Comparison of ENCODE assay signal across 10 mouse cellular contexts in the genomic region with DNA sequence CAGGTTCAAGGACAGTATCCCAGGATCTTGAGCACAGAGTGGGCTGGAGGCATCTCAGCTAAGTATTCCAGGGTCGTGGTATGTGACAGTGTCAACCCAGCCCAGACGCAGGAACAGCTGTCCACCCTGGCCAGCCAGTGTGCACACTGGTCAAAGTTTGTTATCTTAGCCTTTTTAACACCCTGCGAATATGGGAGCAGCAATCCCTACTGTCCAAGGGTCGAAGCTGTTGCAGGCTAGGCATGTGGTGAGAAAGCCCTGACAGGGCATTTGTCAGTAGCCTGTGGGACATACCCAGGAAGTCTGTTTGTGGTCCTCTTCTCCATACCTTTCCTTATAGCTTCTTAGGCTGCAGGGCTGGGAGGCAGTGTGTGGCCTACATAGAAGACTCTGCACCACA. TPM values are rescaled to one million over a fixed set of nuclear protein-coding genes. Genes with fewer than 3 reads are reported as not detected.
DNase-seq lines count a peak whose midpoint lies in the region; ATAC-seq and TF ChIP-seq lines count a peak whose summit lies in the region.
"Had no signal": no experiment of that assay in that cellular context is flagged by ENCODE, and none has a peak within 500 bp of the region (broad histone marks: within the 10 kb centered on the region; RNA-seq: fewer than 3 reads in every experiment).

No protein-coding gene starts in this region.

- no peak overlapping the region for H3K4me3 ChIP-seq in forebrain, embryonic 12.5 days (replicated peaks)
- no peak overlapping the region for H3K4me3 ChIP-seq in forebrain, postnatal 0 days (ENCODE audit: low read depth, low read length)
- H3K4me3 ChIP-seq in midbrain, embryonic 13.5 days (replicated peaks): no peak overlapping the region
- H3K4me3 ChIP-seq in midbrain, embryonic 11.5 days (ENCODE audit: low read depth, low read length): no peak overlapping the region
- H3K4me3 ChIP-seq in kidney, postnatal 0 days (replicated peaks; ENCODE audit: low read depth, low read length): no peak overlapping the region
- H3K4me3 ChIP-seq in stomach, embryonic 15.5 days (replicated peaks): no peak overlapping the region
- no peak overlapping the region for H3K4me3 ChIP-seq in thymus, adult 2 months (ENCODE audit: control insufficient read depth, insufficient read depth, low read length)

- TF ChIP-seq POLR2A in thymus, adult 2 months (IDR thresholded peaks at IDR 0.05; ENCODE audit: control insufficient read depth, extremely low read depth, insufficient read depth, low read length, poor library complexity): no peak

- no peak for ATAC-seq in forebrain, embryonic 12.5 days (ENCODE audit: low FRiP score)
- ATAC-seq in forebrain, postnatal 0 days: no peak
- no peak for ATAC-seq in midbrain, embryonic 13.5 days
- no peak for ATAC-seq in midbrain, embryonic 11.5 days (ENCODE audit: low FRiP score)
- ATAC-seq in kidney, postnatal 0 days (replicated peaks; ENCODE audit: low FRiP score, low read depth): peak; percentile 74
- peak; percentile 15; the same call in 1 of the 2 replicates for ATAC-seq in stomach, embryonic 15.5 days (ENCODE audit: insufficient read depth, low FRiP score, low read depth)

- H3K4me1 ChIP-seq in forebrain, embryonic 12.5 days: peaks cover 16% of the 10 kb centered on the region
- H3K4me1 ChIP-seq in forebrain, postnatal 0 days (ENCODE audit: insufficient read depth): no peaks in the 10 kb centered on the region; the same call in 1 of the 2 replicates
- H3K4me1 ChIP-seq in midbrain, embryonic 13.5 days (replicated peaks): peaks cover 16% of the 10 kb centered on the region
- H3K4me1 ChIP-seq in midbrain, embryonic 11.5 days (ENCODE audit: control insufficient read depth, insufficient read depth, low read length): no peaks in the 10 kb centered on the region
- peaks cover 28% of the 10 kb centered on the region for H3K4me1 ChIP-seq in kidney, postnatal 0 days (replicated peaks; ENCODE audit: insufficient read depth, low read length)
- peaks cover 31% of the 10 kb centered on the region for H3K4me1 ChIP-seq in stomach, embryonic 15.5 days
- H3K4me1 ChIP-seq in thymus, adult 2 months (replicated peaks; ENCODE audit: control insufficient read depth, insufficient read depth, low read length): no peaks in the 10 kb centered on the region

- H3K27me3 ChIP-seq in forebrain, embryonic 12.5 days: no peaks in the 10 kb centered on the region
- H3K27me3 ChIP-seq in forebrain, postnatal 0 days (ENCODE audit: insufficient read depth, low read length): no peaks in the 10 kb centered on the region
- H3K27me3 ChIP-seq in midbrain, embryonic 13.5 days: no peaks in the 10 kb centered on the region
- H3K27me3 ChIP-seq in midbrain, embryonic 11.5 days (ENCODE audit: control insufficient read depth, insufficient read depth, low read length): no peaks in the 10 kb centered on the region
- H3K27me3 ChIP-seq in kidney, postnatal 0 days (ENCODE audit: insufficient read depth, low read length): no peaks in the 10 kb centered on the region
- no peaks in the 10 kb centered on the region for H3K27me3 ChIP-seq in stomach, embryonic 15.5 days (replicated peaks)
- H3K27me3 ChIP-seq in thymus, adult 2 months (ENCODE audit: control insufficient read depth, insufficient read depth, low read length): no peaks in the 10 kb centered on the region

- peaks cover 24% of the 10 kb centered on the region for H3K36me3 ChIP-seq in forebrain, embryonic 12.5 days (replicated peaks)
- H3K36me3 ChIP-seq in forebrain, postnatal 0 days (ENCODE audit: insufficient read depth): peaks cover 6% of the 10 kb centered on the region; the same call in 1 of the 2 replicates
- peaks cover 16% of the 10 kb centered on the region for H3K36me3 ChIP-seq in midbrain, embryonic 13.5 days
- H3K36me3 ChIP-seq in midbrain, embryonic 11.5 days (ENCODE audit: control insufficient read depth, insufficient read depth, low read length): no peaks in the 10 kb centered on the region
- H3K36me3 ChIP-seq in kidney, postnatal 0 days (ENCODE audit: insufficient read depth, low read length): no peaks in the 10 kb centered on the region
- peaks cover 2% of the 10 kb centered on the region; the same call in 1 of the 2 replicates for H3K36me3 ChIP-seq in stomach, embryonic 15.5 days
- no peaks in the 10 kb centered on the region for H3K36me3 ChIP-seq in thymus, adult 2 months (ENCODE audit: control insufficient read depth, insufficient read depth, low read length)

- H3K27ac ChIP-seq in forebrain, embryonic 12.5 days: peak overlapping the region; percentile 26; the same call in 1 of the 2 replicates
- H3K27ac ChIP-seq in forebrain, postnatal 0 days (ENCODE audit: low read depth, low read length): no peak overlapping the region
- H3K27ac ChIP-seq in midbrain, embryonic 13.5 days: peak overlapping the region; percentile 68; the same call in 1 of the 2 replicates
- H3K27ac ChIP-seq in midbrain, embryonic 11.5 days (ENCODE audit: low read depth, low read length): no peak overlapping the region
- peak overlapping the region; percentile 94 for H3K27ac ChIP-seq in kidney, postnatal 0 days
- H3K27ac ChIP-seq in stomach, embryonic 15.5 days: peak overlapping the region; percentile 73
- no peak overlapping the region for H3K27ac ChIP-seq in thymus, adult 2 months (ENCODE audit: control insufficient read depth, insufficient read depth, low read length)
- H3K27ac ChIP-seq: macrophage had no signal

- intact Hi-C loops in gastrocnemius, postnatal 36 days (cut with DNase I): no loop called here

- TF ChIP-seq CTCF in forebrain, postnatal 0 days (IDR thresholded peaks at IDR 0.05; ENCODE audit: low read depth): no peak
- no peak for TF ChIP-seq CTCF in kidney, postnatal 0 days (IDR thresholded peaks at IDR 0.05; ENCODE audit: low read depth)
- no peak for TF ChIP-seq CTCF in thymus, adult 2 months (IDR thresholded peaks at IDR 0.05; ENCODE audit: borderline replicate concordance, control insufficient read depth, extremely low read depth, insufficient read depth, low read length, poor library complexity)

- no peaks in the 10 kb centered on the region for H3K9me3 ChIP-seq in forebrain, embryonic 12.5 days
- H3K9me3 ChIP-seq in forebrain, postnatal 0 days (ENCODE audit: low read length): no peaks in the 10 kb centered on the region
- no peaks in the 10 kb centered on the region for H3K9me3 ChIP-seq in midbrain, embryonic 13.5 days
- no peaks in the 10 kb centered on the region for H3K9me3 ChIP-seq in midbrain, embryonic 11.5 days (ENCODE audit: control insufficient read depth, low read length)
- no peaks in the 10 kb centered on the region for H3K9me3 ChIP-seq in kidney, postnatal 0 days (replicated peaks; ENCODE audit: low read length)
- H3K9me3 ChIP-seq in stomach, embryonic 15.5 days: no peaks in the 10 kb centered on the region

- H3K4me2 ChIP-seq in forebrain, embryonic 12.5 days: no peak overlapping the region
- no peak overlapping the region for H3K4me2 ChIP-seq in forebrain, postnatal 0 days (ENCODE audit: low read depth)
- H3K4me2 ChIP-seq in midbrain, embryonic 13.5 days (replicated peaks): no peak overlapping the region
- no peak overlapping the region for H3K4me2 ChIP-seq in midbrain, embryonic 11.5 days
- H3K4me2 ChIP-seq in kidney, postnatal 0 days (ENCODE audit: low read length): peak overlapping the region; percentile 30; the same call in 1 of the 2 replicates
- 0 out of 2 replicates have a peak overlapping the region, but pooled peaks have one; percentile 9 for H3K4me2 ChIP-seq in stomach, embryonic 15.5 days

- no peak for DNase-seq in forebrain, postnatal 0 days
- no peak for DNase-seq in midbrain, embryonic 11.5 days (ENCODE audit: low spot score, missing footprints)
- no peak for DNase-seq in kidney, postnatal 0 days (ENCODE audit: low spot score)
- DNase-seq in thymus, adult 2 months: no peak
- no peak for DNase-seq in gastrocnemius, postnatal 36 days
- DNase-seq: B cell, adult 2 months had no signal

- H3K9ac ChIP-seq in forebrain, embryonic 12.5 days: no peak overlapping the region
- no peak overlapping the region for H3K9ac ChIP-seq in forebrain, postnatal 0 days
- no peak overlapping the region for H3K9ac ChIP-seq in midbrain, embryonic 13.5 days (replicated peaks)
- H3K9ac ChIP-seq in midbrain, embryonic 11.5 days (ENCODE audit: low read length): no peak overlapping the region
- H3K9ac ChIP-seq in kidney, postnatal 0 days (ENCODE audit: low read depth, low read length): no peak overlapping the region
- no peak overlapping the region for H3K9ac ChIP-seq in stomach, embryonic 15.5 days

- 89% methylated on average over 4 of the region's 4 CpGs for WGBS in forebrain, embryonic 12.5 days
- WGBS in forebrain, postnatal 0 days: 87% methylated on average over 4 of the region's 4 CpGs
- 89% methylated on average over 4 of the region's 4 CpGs for WGBS in midbrain, embryonic 13.5 days
- WGBS in midbrain, embryonic 11.5 days: 74% methylated on average over 4 of the region's 4 CpGs
- WGBS in kidney, postnatal 0 days: 28% methylated on average over 4 of the region's 4 CpGs
- 46% methylated on average over 4 of the region's 4 CpGs for WGBS in stomach, embryonic 15.5 days
- 92% methylated on average over 4 of the region's 4 CpGs for WGBS in thymus, adult 2 months

RNA-seq across cellular contexts. Expression of gene Dusp1, which starts 22.1 kb away (rescaled TPM):
- 39.8 and 47.2 TPM in 2 replicates for polyA plus RNA-seq in forebrain, embryonic 12.5 days (2016; fragmentation: Nextera tagmentation; extraction: Ambion mirVana)
- total RNA-seq in forebrain, postnatal 0 days (2014; rRNA removed): 32.7 and 41.0 TPM in 2 replicates
- 36.0 and 38.5 TPM in 2 replicates for polyA plus RNA-seq in forebrain, postnatal 0 days (2015; fragmentation: Nextera tagmentation; extraction: Ambion mirVana)
- 41.3 and 43.8 TPM in 2 replicates for polyA plus RNA-seq in midbrain, embryonic 13.5 days (2015; fragmentation: Nextera tagmentation; extraction: Ambion mirVana)
- 30.2 TPM in 2 replicates for polyA plus RNA-seq in midbrain, embryonic 11.5 days (2014; fragmentation: Nextera tagmentation; extraction: Ambion mirVana)
- 28.3 and 31.5 TPM in 2 replicates for polyA plus RNA-seq in kidney, postnatal 0 days (2015; fragmentation: Nextera tagmentation; extraction: Ambion mirVana)
- polyA plus RNA-seq in stomach, embryonic 15.5 days (2015; fragmentation: Nextera tagmentation; extraction: Ambion mirVana): 15.8 and 19.3 TPM in 2 replicates
- 53.8 and 59.3 TPM in 2 replicates for polyA plus RNA-seq in thymus, adult 2 months (2012; rRNA removed)
- 100 to 1,000 TPM in 1 of 2 experiments, 10 to 100 TPM in 1; 74.6 to 112 TPM for total RNA-seq in gastrocnemius, postnatal 36 days (2021)

RNA-seq across cellular contexts. Expression of gene Ergic1, which starts 22.8 kb away (rescaled TPM):
- polyA plus RNA-seq in forebrain, embryonic 12.5 days (2016; fragmentation: Nextera tagmentation; extraction: Ambion mirVana): 99.9 and 105 TPM in 2 replicates
- 137 and 186 TPM in 2 replicates for total RNA-seq in forebrain, postnatal 0 days (2014; rRNA removed)
- 103 and 106 TPM in 2 replicates for polyA plus RNA-seq in forebrain, postnatal 0 days (2015; fragmentation: Nextera tagmentation; extraction: Ambion mirVana)
- polyA plus RNA-seq in midbrain, embryonic 13.5 days (2015; fragmentation: Nextera tagmentation; extraction: Ambion mirVana): 91.5 and 102 TPM in 2 replicates
- polyA plus RNA-seq in midbrain, embryonic 11.5 days (2014; fragmentation: Nextera tagmentation; extraction: Ambion mirVana): 129 and 130 TPM in 2 replicates
- polyA plus RNA-seq in kidney, postnatal 0 days (2015; fragmentation: Nextera tagmentation; extraction: Ambion mirVana): 103 and 107 TPM in 2 replicates
- 106 and 113 TPM in 2 replicates for polyA plus RNA-seq in stomach, embryonic 15.5 days (2015; fragmentation: Nextera tagmentation; extraction: Ambion mirVana)
- polyA plus RNA-seq in thymus, adult 2 months (2012; rRNA removed): 80.2 and 86.3 TPM in 2 replicates
- total RNA-seq in gastrocnemius, postnatal 36 days (2021): 10 to 100 TPM; 47.2 to 51.5 TPM

Comparison
In these comparisons a context has a peak if more than half of its experiments do, and no peak if none do; other contexts are left out.
1. H3K27ac ChIP-seq: peak in forebrain, embryonic 12.5 days (single experiment), midbrain, embryonic 13.5 days (single experiment), kidney, postnatal 0 days (single experiment) and stomach, embryonic 15.5 days (single experiment); none in forebrain, postnatal 0 days (single experiment), midbrain, embryonic 11.5 days (single experiment) and thymus, adult 2 months (single experiment).
2. ATAC-seq: peak in kidney, postnatal 0 days (single experiment) and stomach, embryonic 15.5 days (single experiment); none in forebrain, embryonic 12.5 days (single experiment), forebrain, postnatal 0 days (single experiment), midbrain, embryonic 13.5 days (single experiment) and midbrain, embryonic 11.5 days (single experiment).
3. H3K4me2 ChIP-seq: peak in kidney, postnatal 0 days (single experiment) and stomach, embryonic 15.5 days (single experiment); none in forebrain, embryonic 12.5 days (single experiment), forebrain, postnatal 0 days (single experiment), midbrain, embryonic 13.5 days (single experiment) and midbrain, embryonic 11.5 days (single experiment).